Mouse (Mus musculus): Measurements from ENCODE around the gene Cabp1. TPM values are rescaled to one million over a fixed set of nuclear protein-coding genes. Genes with fewer than 3 reads are reported as not detected.
"Not testable (repeated sequence)": the region's sequence is repeated elsewhere in the genome, so short reads cannot be mapped to it uniquely, and the experiment has no call there.

The Cabp1 gene
- polyA plus RNA-seq, 1 experiment from 2014 or later = 1.5 TPM

GRCm38 (mm10) chr5:115152132-115152956, 41.8 kb downstream of the Cabp1 start:
- ATAC-seq = no peak
- H3K4me3 ChIP-seq (replicated peaks) = no peak overlapping the region

GRCm38 (mm10) chr5:115151457-115151856, 42.7 kb downstream of the Cabp1 start:
- Histone ChIP-seq H3K27me3 (replicated peaks) (no peaks in the 10 kb centered on the region), H3K9me3 (no peaks in the 10 kb centered on the region), H3K4me3 (replicated peaks) (no peak overlapping the region), H3K27ac (no peak overlapping the region), H3K4me1 (replicated peaks) (peaks cover 40% of the 10 kb centered on the region), H3K36me3 (peaks cover 37% of the 10 kb centered on the region), H3K9ac (no peak overlapping the region), H3K4me2 (replicated peaks) (no peak overlapping the region)
- 80% methylated on average over 13 of the region's 13 CpGs for WGBS
- no peak for ATAC-seq

More at GRCm38 (mm10) chr5:115152132-115152956, 41.8 kb downstream of the Cabp1 start:
- H3K9me3 ChIP-seq = no peaks in the 10 kb centered on the region
- H3K27me3 ChIP-seq (replicated peaks) = no peaks in the 10 kb centered on the region
- no peak overlapping the region; the same call in 1 of the 2 replicates for H3K4me2 ChIP-seq (replicated peaks)
- 48% methylated on average over 8 of the region's 8 CpGs for WGBS
- H3K9ac ChIP-seq = no peak overlapping the region; the same call in 1 of the 2 replicates
- no peak overlapping the region for H3K27ac ChIP-seq
- peaks cover 40% of the 10 kb centered on the region for H3K4me1 ChIP-seq (replicated peaks)
- peaks cover 30% of the 10 kb centered on the region for H3K36me3 ChIP-seq

- no peak overlapping the region for H3K27ac ChIP-seq
- no peak for ATAC-seq
- no peaks in the 10 kb centered on the region for H3K9me3 ChIP-seq
- 83% methylated on average over 5 of the region's 5 CpGs for WGBS
- H3K4me1 ChIP-seq (replicated peaks) = peaks cover 39% of the 10 kb centered on the region
- no peak overlapping the region for H3K4me2 ChIP-seq (replicated peaks)
- no peaks in the 10 kb centered on the region for H3K27me3 ChIP-seq (replicated peaks)
- no peak overlapping the region for H3K9ac ChIP-seq
- H3K36me3 ChIP-seq = peaks cover 39% of the 10 kb centered on the region
- H3K4me3 ChIP-seq (replicated peaks) = no peak overlapping the region
Observed at GRCm38 (mm10) chr5:115150991-115151390, 43.2 kb downstream of the Cabp1 start.

GRCm38 (mm10) chr5:115149675-115150459, 44.3 kb downstream of the Cabp1 start:
- no peak overlapping the region for H3K27ac ChIP-seq

GRCm38 (mm10) chr5:115148872-115149271, 45.3 kb downstream of the Cabp1 start:
- Histone ChIP-seq H3K4me1 (replicated peaks) (peaks cover 18% of the 10 kb centered on the region), H3K36me3 (peaks cover 45% of the 10 kb centered on the region)
- H3K27me3 ChIP-seq (replicated peaks); H3K4me3 ChIP-seq (replicated peaks); H3K9ac ChIP-seq; H3K27ac ChIP-seq; H3K4me2 ChIP-seq (replicated peaks); H3K9me3 ChIP-seq; ATAC-seq: not testable (repeated sequence)
- no CpG with 5 or more reads among the region's 1 CpGs for WGBS

More at GRCm38 (mm10) chr5:115149675-115150459, 44.3 kb downstream of the Cabp1 start:
- Histone ChIP-seq H3K27me3 (replicated peaks) (no peaks in the 10 kb centered on the region), H3K4me3 (replicated peaks) (no peak overlapping the region), H3K4me1 (replicated peaks) (peaks cover 28% of the 10 kb centered on the region), H3K4me2 (replicated peaks) (no peak overlapping the region), H3K9me3 (no peaks in the 10 kb centered on the region), H3K36me3 (peaks cover 42% of the 10 kb centered on the region), H3K9ac (no peak overlapping the region)
- 92% methylated on average over 14 of the region's 14 CpGs for WGBS
- ATAC-seq = no peak

GRCm38 (mm10) chr5:115148378-115148777, 45.8 kb downstream of the Cabp1 start:
- Histone ChIP-seq H3K9ac (no peak overlapping the region), H3K4me2 (replicated peaks) (no peak overlapping the region), H3K36me3 (peaks cover 45% of the 10 kb centered on the region), H3K4me1 (replicated peaks) (peaks cover 13% of the 10 kb centered on the region), H3K27me3 (replicated peaks) (no peaks in the 10 kb centered on the region), H3K9me3 (no peaks in the 10 kb centered on the region), H3K4me3 (replicated peaks) (no peak overlapping the region), H3K27ac (no peak overlapping the region)
- ATAC-seq = no peak
- 90% methylated on average over 8 of the region's 8 CpGs for WGBS

- Histone ChIP-seq H3K9ac (no peak overlapping the region), H3K9me3 (no peaks in the 10 kb centered on the region), H3K4me3 (replicated peaks) (no peak overlapping the region), H3K27ac (no peak overlapping the region), H3K36me3 (peaks cover 45% of the 10 kb centered on the region), H3K27me3 (replicated peaks) (no peaks in the 10 kb centered on the region), H3K4me2 (replicated peaks) (no peak overlapping the region), H3K4me1 (replicated peaks) (peaks cover 4% of the 10 kb centered on the region; the same call in 1 of the 2 replicates)
- WGBS = 67% methylated on average over 3 of the region's 3 CpGs
- peak; percentile 46; the same call in 1 of the 2 replicates for ATAC-seq
Observed at GRCm38 (mm10) chr5:115147388-115147787, 46.8 kb downstream of the Cabp1 start.

GRCm38 (mm10) chr5:115146747-115147130, 47.4 kb downstream of the Cabp1 start:
- Histone ChIP-seq H3K4me3 (replicated peaks) (no peak overlapping the region), H3K27ac (no peak overlapping the region), H3K4me2 (replicated peaks) (no peak overlapping the region), H3K27me3 (replicated peaks) (no peaks in the 10 kb centered on the region), H3K4me1 (replicated peaks) (no peaks in the 10 kb centered on the region; the same call in 1 of the 2 replicates), H3K9me3 (no peaks in the 10 kb centered on the region), H3K36me3 (peaks cover 45% of the 10 kb centered on the region), H3K9ac (no peak overlapping the region)
- ATAC-seq = no peak

GRCm38 (mm10) chr5:115145976-115146746, 48.0 kb downstream of the Cabp1 start:
- H3K4me1 ChIP-seq (replicated peaks) = no peaks in the 10 kb centered on the region; the same call in 1 of the 2 replicates
- no peaks in the 10 kb centered on the region for H3K27me3 ChIP-seq (replicated peaks)
- no peak overlapping the region for H3K27ac ChIP-seq
- no peak for ATAC-seq
- no peak overlapping the region for H3K4me3 ChIP-seq (replicated peaks)
- no peaks in the 10 kb centered on the region for H3K9me3 ChIP-seq
- no peak overlapping the region for H3K4me2 ChIP-seq (replicated peaks)
- 83% methylated on average over 6 of the region's 6 CpGs for WGBS
- no peak overlapping the region for H3K9ac ChIP-seq
- peaks cover 44% of the 10 kb centered on the region for H3K36me3 ChIP-seq

GRCm38 (mm10) chr5:115145253-115145968, 48.8 kb downstream of the Cabp1 start:
- no peak overlapping the region for H3K27ac ChIP-seq
- no peaks in the 10 kb centered on the region for H3K9me3 ChIP-seq
- H3K4me2 ChIP-seq (replicated peaks) = no peak overlapping the region
- H3K4me1 ChIP-seq (replicated peaks) = no peaks in the 10 kb centered on the region; the same call in 1 of the 2 replicates
- no peak overlapping the region for H3K9ac ChIP-seq
- H3K4me3 ChIP-seq (replicated peaks) = no peak overlapping the region
- ATAC-seq = no peak
- H3K36me3 ChIP-seq = peaks cover 37% of the 10 kb centered on the region
- 78% methylated on average over 11 of the region's 11 CpGs for WGBS
- H3K27me3 ChIP-seq (replicated peaks) = no peaks in the 10 kb centered on the region

GRCm38 (mm10) chr5:115144471-115144870, 49.7 kb downstream of the Cabp1 start:
- Histone ChIP-seq H3K27ac (no peak overlapping the region), H3K9me3 (no peaks in the 10 kb centered on the region), H3K4me1 (replicated peaks) (no peaks in the 10 kb centered on the region), H3K9ac (no peak overlapping the region), H3K36me3 (peaks cover 28% of the 10 kb centered on the region), H3K4me3 (replicated peaks) (no peak overlapping the region), H3K4me2 (replicated peaks) (no peak overlapping the region), H3K27me3 (replicated peaks) (no peaks in the 10 kb centered on the region)
- 69% methylated on average over 6 of the region's 6 CpGs for WGBS
- no peak for ATAC-seq

Data from intestine, embryonic 15.5 days (tissue).